Mouse (Mus musculus): ENCODE data around the gene Hamp.

GRCm38 (mm10) chr7:30981703-30982102 lies 37.9 kb upstream of the Hamp start:
- TF ChIP-seq GATA1 (IDR thresholded peaks at IDR 0.05; ENCODE audit: low read length) = no peak
- no peak for TF ChIP-seq TAL1 (IDR thresholded peaks at IDR 0.05; ENCODE audit: low read length)

Data from erythroblast, embryonic 14.5 days (primary cell).